Mouse (Mus musculus) limb, embryonic 14.5 days (tissue): ENCODE results near the gene Piezo1. TPM values are rescaled to one million over a fixed set of nuclear protein-coding genes. Genes with fewer than 3 reads are reported as not detected.

Source experiments
- ATAC-seq: fragments of 200-750 bp; cut with Nextera tagmentation; 2 replicates; pipeline ENCODE4 v1.8.0; 2017; ENCODE audit warnings: low read depth, moderate number of reproducible peaks, moderate TSS enrichment; ENCODE audit not compliant: low FRiP score
- DNase-seq: peaks from one replicate; pipeline ENCODE4 v3.0.0-alpha.2; 2015; ENCODE audit warnings: low spot score
- H3K27ac ChIP-seq: fragments of 300-500 bp; sonication (generic); replicated peaks from 2 replicates; pipeline ENCODE4 v1.5.1; 2014; ENCODE audit warnings: low read depth, mild to moderate bottlenecking, low read length, moderate library complexity, mixed read lengths
- H3K27me3 ChIP-seq: fragments of 300-500 bp; sonication (generic); 2 replicates; pipeline ENCODE4 v1.6.1; 2014; ENCODE audit warnings: low read length, mixed read lengths; ENCODE audit not compliant: control insufficient read depth, insufficient read depth
- H3K36me3 ChIP-seq: fragments of 300-500 bp; sonication (generic); 2 replicates; pipeline ENCODE4 v1.6.1; 2014; ENCODE audit warnings: mild to moderate bottlenecking, low read length, moderate library complexity, mixed read lengths; ENCODE audit not compliant: control insufficient read depth, insufficient read depth
- H3K4me1 ChIP-seq: fragments of 300-500 bp; sonication (generic); 2 replicates; pipeline ENCODE4 v1.6.1; 2014; ENCODE audit warnings: antibody characterized with exemption, low read length, mixed read lengths; ENCODE audit not compliant: control insufficient read depth, insufficient read depth
- H3K4me2 ChIP-seq: fragments of 300-500 bp; sonication (generic); replicated peaks from 2 replicates; pipeline ENCODE4 v1.6.1; 2014; ENCODE audit warnings: low read depth, mild to moderate bottlenecking, low read length, moderate library complexity; ENCODE audit not compliant: severe bottlenecking
- H3K4me3 ChIP-seq: fragments of 300-500 bp; sonication (generic); replicated peaks from 2 replicates; pipeline ENCODE4 v1.5.1; 2014; ENCODE audit warnings: low read length
- H3K9ac ChIP-seq: fragments of 300-500 bp; sonication (generic); 2 replicates; pipeline ENCODE4 v1.6.1; 2014; ENCODE audit warnings: mild to moderate bottlenecking, low read depth, low read length, moderate library complexity; ENCODE audit not compliant: severe bottlenecking
- H3K9me3 ChIP-seq: fragments of 300-500 bp; sonication (generic); 2 replicates; pipeline ENCODE4 v1.6.1; 2016; ENCODE audit warnings: low read length; ENCODE audit not compliant: control insufficient read depth
- POLR2A ChIP-seq: fragments of 200-500 bp; IDR thresholded peaks from 2 replicates; pipeline ENCODE4 v1.8.0; 2012; ENCODE audit warnings: inconsistent platforms, mild to moderate bottlenecking, moderate library complexity, borderline replicate concordance; ENCODE audit not compliant: insufficient read depth, insufficient read length; ENCODE audit errors: extremely low read depth
- WGBS: fragments of 180-500 bp; shearing (Covaris S2); extraction: QIAGEN DNeasy Blood & Tissue Kit; methylation state at CpG from one replicate; pipeline ENCODE4 v1.1.7; 2014; 5-methylcytosine and 5-hydroxymethylcytosine counted together
- polyA plus RNA-seq, 2 experiments: library from polyadenylated mRNA; depleted of rRNA in 1 of 2; stranded (reverse) in 1 of 2; unstranded in 1 of 2; fragments of >200 nt; fragmentation: Nextera tagmentation in 1 of 2; extraction: Ambion mirVana in 1 of 2; gene quantifications; 2 replicates each; pipeline versions ENCODE4 v1.2.1 to v1.2.3; 2012 to 2014

The Piezo1 gene
- polyA plus RNA-seq, 2 experiments = 20.7 to 93.3 TPM

DNA sequence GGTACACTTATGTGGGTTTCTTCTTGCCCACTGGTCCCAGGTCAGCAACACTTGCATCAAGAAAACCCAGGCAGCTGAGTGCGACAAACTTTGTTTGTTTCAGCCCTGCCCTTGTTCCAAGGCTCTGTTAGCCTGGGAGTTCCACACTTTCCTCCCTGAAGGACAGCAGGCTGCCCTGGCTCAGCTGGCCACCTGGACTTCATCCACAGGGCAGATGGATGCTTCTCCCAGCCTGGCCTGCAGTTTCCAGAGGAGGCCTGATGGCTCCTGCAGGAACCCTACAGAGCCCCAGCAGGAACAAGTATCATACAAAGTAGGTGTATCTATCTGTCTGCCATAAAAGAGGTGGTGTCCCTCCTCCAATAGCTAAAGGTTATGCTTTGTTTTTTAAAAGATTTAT, 109.8 kb downstream of the Piezo1 start:
- no peak for ATAC-seq
- WGBS = 100% methylated on average over 1 of the region's 1 CpGs
- TF ChIP-seq POLR2A = no peak

DNA sequence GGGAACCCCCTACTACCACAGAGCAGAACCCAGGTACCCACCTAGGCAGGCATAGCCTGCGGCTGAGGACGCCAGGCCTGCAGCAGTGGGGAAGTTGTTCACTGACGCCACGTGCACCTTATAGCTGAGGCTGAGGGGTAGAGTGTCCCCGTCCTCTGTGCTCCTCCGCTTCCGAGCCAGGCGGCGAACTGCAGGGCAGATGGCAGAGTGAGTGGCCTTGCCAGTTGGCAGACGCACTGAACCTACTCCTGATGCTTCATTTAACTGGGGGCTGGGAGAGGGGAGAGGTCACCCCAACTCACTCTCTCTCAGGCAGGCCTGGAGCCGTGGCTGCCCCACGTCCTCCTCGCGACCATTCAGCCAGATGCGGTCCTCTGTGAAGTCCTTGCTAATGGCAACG, 111.8 kb downstream of the Piezo1 start:
- ATAC-seq = no peak
- no peaks in the 10 kb centered on the region for H3K9me3 ChIP-seq
- H3K27me3 ChIP-seq = no peaks in the 10 kb centered on the region
- no peak overlapping the region for H3K4me3 ChIP-seq
- 91% methylated on average over 16 of the region's 16 CpGs for WGBS
- TF ChIP-seq POLR2A = no peak
- no peak overlapping the region for H3K9ac ChIP-seq
- no peak for DNase-seq
- no peak overlapping the region for H3K27ac ChIP-seq
- H3K4me2 ChIP-seq = no peak overlapping the region
- H3K4me1 ChIP-seq = peaks cover 6% of the 10 kb centered on the region
- H3K36me3 ChIP-seq = peaks cover 42% of the 10 kb centered on the region

More for the DNA sequence above, 109.8 kb downstream of the Piezo1 start:
- Histone ChIP-seq H3K27ac (no peak overlapping the region), H3K9ac (no peak overlapping the region), H3K4me2 (no peak overlapping the region), H3K27me3 (no peaks in the 10 kb centered on the region), H3K9me3 (no peaks in the 10 kb centered on the region), H3K4me1 (peaks cover 14% of the 10 kb centered on the region), H3K4me3 (no peak overlapping the region), H3K36me3 (peaks cover 29% of the 10 kb centered on the region)
- DNase-seq = no peak

DNA sequence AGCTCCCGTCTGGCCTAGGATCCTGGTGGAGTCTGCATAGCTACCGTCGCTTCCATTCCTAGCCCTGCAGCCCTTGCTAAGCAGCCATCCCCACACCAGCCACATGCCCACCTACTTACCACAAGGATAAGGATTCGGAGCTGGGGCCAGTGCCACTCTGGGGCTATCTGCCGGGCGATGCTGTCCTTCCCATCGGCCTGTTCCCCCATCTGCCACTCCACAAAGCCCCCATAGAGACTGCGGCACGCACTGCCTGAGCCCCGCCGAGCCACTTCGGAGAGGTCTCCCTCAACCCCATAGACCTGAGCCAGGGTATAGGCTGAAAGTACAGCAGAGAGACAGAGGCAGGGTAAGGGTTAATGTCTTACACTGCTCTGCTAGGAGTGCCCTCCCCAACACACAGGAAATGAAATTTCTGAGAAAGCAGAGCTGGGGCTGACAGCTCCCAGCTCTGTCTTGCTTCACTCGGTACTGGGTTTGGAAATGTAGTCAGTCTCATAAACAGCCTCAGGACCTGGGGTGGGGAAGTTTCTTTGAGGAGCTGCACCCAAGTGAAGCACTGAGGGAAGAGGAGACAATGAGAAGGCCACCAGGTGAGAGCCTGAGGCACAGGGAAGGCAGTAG, 113.3 kb downstream of the Piezo1 start:
- Histone ChIP-seq H3K27ac (no peak overlapping the region), H3K9ac (no peak overlapping the region), H3K4me2 (no peak overlapping the region), H3K4me1 (peaks cover 9% of the 10 kb centered on the region), H3K4me3 (no peak overlapping the region), H3K9me3 (no peaks in the 10 kb centered on the region), H3K36me3 (peaks cover 42% of the 10 kb centered on the region), H3K27me3 (no peaks in the 10 kb centered on the region)
- 86% methylated on average over 13 of the region's 13 CpGs for WGBS
- ATAC-seq (no peak), DNase-seq (no peak)
- no peak for TF ChIP-seq POLR2A

DNA sequence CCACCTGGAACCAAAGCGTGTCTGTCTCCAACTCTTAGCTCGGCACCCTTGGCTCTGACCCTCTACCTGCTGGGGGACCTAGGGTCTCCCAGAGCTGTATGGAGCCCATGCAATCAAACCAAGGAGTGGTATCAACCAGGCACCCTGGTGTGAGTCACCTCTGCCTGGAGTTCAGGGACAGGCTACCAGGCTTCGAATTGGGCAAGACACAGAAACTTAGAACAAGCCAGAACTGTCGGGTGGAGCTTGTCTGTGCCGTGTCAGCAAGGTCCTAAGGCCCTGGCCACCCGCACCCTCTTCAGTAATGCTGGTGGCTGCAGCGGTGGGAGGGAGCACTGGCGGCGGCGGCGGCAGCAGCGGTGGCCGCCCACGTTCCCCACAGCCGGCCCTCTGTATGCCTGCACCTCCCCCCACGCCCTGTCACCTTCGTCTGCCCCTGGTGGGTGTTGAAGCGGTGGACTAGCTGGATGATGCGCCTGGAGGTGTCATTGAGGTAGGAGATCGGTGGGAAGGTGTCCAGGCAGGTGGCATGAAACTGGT, 114.5 kb downstream of the Piezo1 start:
- no peak for TF ChIP-seq POLR2A
- H3K9ac ChIP-seq = no peak overlapping the region
- DNase-seq (no peak), ATAC-seq (no peak)
- no peak overlapping the region for H3K4me3 ChIP-seq
- H3K4me1 ChIP-seq = peaks cover 12% of the 10 kb centered on the region
- H3K27ac ChIP-seq = no peak overlapping the region
- 86% methylated on average over 20 of the region's 20 CpGs for WGBS
- H3K9me3 ChIP-seq = no peaks in the 10 kb centered on the region
- H3K27me3 ChIP-seq = no peaks in the 10 kb centered on the region
- H3K36me3 ChIP-seq = peaks cover 42% of the 10 kb centered on the region
- no peak overlapping the region for H3K4me2 ChIP-seq

DNA sequence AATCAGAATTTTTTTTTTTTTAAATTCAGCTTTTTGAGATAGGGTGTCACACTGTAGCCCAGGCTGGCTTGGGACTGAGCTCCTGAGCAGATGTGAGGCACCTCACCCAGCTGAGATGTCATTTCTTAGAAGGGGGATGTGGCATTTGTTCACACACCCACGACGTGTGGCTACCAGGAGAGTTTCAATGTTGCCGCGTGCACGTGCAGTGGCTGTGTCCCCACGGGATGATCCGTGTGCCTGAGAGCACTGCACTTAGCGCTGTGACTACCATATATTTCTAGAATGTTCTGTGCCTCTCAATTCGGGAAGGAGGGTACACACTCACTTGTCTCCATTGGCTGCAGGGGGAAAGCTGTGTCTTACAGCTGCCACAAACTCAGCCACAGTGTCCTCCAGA, 115.0 kb downstream of the Piezo1 start:
- H3K36me3 ChIP-seq = peaks cover 42% of the 10 kb centered on the region
- TF ChIP-seq POLR2A = no peak

DNA sequence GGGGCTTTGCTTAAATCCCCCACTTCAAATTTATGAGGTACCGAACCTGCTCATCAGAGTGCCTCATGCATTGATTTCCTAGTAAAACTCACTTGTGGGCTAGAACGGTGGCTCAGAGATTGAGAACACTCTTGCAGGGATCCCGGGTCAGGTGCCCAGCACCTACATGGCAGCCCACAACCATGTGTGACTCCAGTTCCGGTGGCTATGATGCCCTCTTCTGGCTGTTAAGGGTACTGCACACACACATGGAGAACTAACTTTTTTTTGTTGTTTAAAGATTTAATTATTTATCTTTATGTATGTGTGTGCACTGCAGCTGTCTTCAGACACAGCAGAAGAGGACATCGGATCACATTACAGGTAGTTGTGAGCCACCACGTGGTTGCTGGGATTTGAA, 115.8 kb downstream of the Piezo1 start:
- DNase-seq = no peak
- Histone ChIP-seq H3K4me3 (no peak overlapping the region), H3K4me2 (no peak overlapping the region), H3K36me3 (peaks cover 42% of the 10 kb centered on the region), H3K9ac (no peak overlapping the region), H3K27ac (no peak overlapping the region), H3K9me3 (no peaks in the 10 kb centered on the region), H3K4me1 (peaks cover 14% of the 10 kb centered on the region), H3K27me3 (no peaks in the 10 kb centered on the region)
- WGBS = 90% methylated on average over 6 of the region's 6 CpGs
- no peak for TF ChIP-seq POLR2A
- ATAC-seq = no peak

More for the DNA sequence above, 115.0 kb downstream of the Piezo1 start:
- DNase-seq (no peak), ATAC-seq (no peak)
- Histone ChIP-seq H3K9me3 (no peaks in the 10 kb centered on the region), H3K4me3 (no peak overlapping the region), H3K9ac (no peak overlapping the region), H3K27ac (no peak overlapping the region), H3K4me2 (no peak overlapping the region), H3K27me3 (no peaks in the 10 kb centered on the region), H3K4me1 (peaks cover 14% of the 10 kb centered on the region)
- 96% methylated on average over 9 of the region's 9 CpGs for WGBS
